Mouse (Mus musculus) MN1 (cell line): Measurements from ENCODE around the gene Agpat1.

Experiments used
- DNase-seq: peaks from one replicate; pipeline ENCODE4 v3.0.0-alpha.2; 2016; ENCODE audit warnings: low spot score

The Agpat1 gene

GRCm38 (mm10) chr17:34654392-34654791, 50.3 kb downstream of the Agpat1 start:
- peak; percentile 49 for DNase-seq

- peak; percentile 29 for DNase-seq
Observed at GRCm38 (mm10) chr17:34655160-34655559, 51.1 kb downstream of the Agpat1 start.

- DNase-seq, result peak; percentile 98
Observed at GRCm38 (mm10) chr17:34655581-34655991, 51.5 kb downstream of the Agpat1 start.

- DNase-seq, result no peak
Observed at GRCm38 (mm10) chr17:34656666-34657065, 52.6 kb downstream of the Agpat1 start.

GRCm38 (mm10) chr17:34657271-34657670, 53.2 kb downstream of the Agpat1 start:
- DNase-seq, result no peak

GRCm38 (mm10) chr17:34658145-34658544, 54.1 kb downstream of the Agpat1 start:
- DNase-seq, result no peak

GRCm38 (mm10) chr17:34658591-34658990, 54.5 kb downstream of the Agpat1 start:
- no peak for DNase-seq

GRCm38 (mm10) chr17:34659181-34659896, 55.3 kb downstream of the Agpat1 start:
- DNase-seq, result peak; percentile 18

GRCm38 (mm10) chr17:34659897-34660214, 55.8 kb downstream of the Agpat1 start:
- no peak for DNase-seq

GRCm38 (mm10) chr17:34660259-34660820, 56.3 kb downstream of the Agpat1 start:
- DNase-seq, result peak; percentile 18

GRCm38 (mm10) chr17:34661121-34661591, 57.1 kb downstream of the Agpat1 start:
- DNase-seq, result peak; percentile 41

GRCm38 (mm10) chr17:34662468-34662867, 58.4 kb downstream of the Agpat1 start:
- no peak for DNase-seq

GRCm38 (mm10) chr17:34662978-34663377, 58.9 kb downstream of the Agpat1 start:
- no peak for DNase-seq
